Mouse (Mus musculus) mesoderm, embryonic 11.5 days (tissue): Measurements from ENCODE around the gene Spint3.
"Not testable (repeated sequence)": the region's sequence is repeated elsewhere in the genome, so short reads cannot be mapped to it uniquely, and the experiment has no call there.

ENCODE experiments used
- DNase-seq: peaks from one replicate; pipeline ENCODE4 v3.0.0-alpha.2; 2012; ENCODE audit warnings: low read depth, low spot score

Gene Spint3

DNA sequence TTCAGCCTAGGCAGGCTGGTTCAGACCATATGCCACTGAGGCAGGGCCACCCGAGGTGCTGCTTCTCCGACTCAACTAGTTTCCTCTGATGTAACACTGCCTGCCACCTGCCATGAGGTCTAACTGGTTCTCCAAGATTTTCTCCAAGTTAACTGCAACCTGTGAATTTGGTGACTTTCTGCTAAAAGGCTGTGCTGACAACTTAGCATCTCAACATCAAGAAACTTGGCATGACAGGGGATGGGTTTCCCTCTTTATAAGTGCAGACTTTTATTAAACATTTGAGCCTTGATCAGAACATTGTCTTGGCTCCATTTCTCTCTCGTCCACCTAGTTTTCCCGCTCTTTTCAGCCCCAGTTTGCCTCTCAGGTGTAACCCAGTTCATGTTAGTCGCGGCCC is at the start of gene Spint3:
Gene Spint3 (minus strand): TSS at position 101 of the 400 bp plus-strand sequence.
- not testable (repeated sequence) for DNase-seq

- DNase-seq, result no peak
These were observed 48.5 kb upstream of the Spint3 start for GRCm38 (mm10) chr2:164621775-164622174.

GRCm38 (mm10) chr2:164619050-164619449 is 45.8 kb upstream of the Spint3 start:
- DNase-seq, result no peak

DNA sequence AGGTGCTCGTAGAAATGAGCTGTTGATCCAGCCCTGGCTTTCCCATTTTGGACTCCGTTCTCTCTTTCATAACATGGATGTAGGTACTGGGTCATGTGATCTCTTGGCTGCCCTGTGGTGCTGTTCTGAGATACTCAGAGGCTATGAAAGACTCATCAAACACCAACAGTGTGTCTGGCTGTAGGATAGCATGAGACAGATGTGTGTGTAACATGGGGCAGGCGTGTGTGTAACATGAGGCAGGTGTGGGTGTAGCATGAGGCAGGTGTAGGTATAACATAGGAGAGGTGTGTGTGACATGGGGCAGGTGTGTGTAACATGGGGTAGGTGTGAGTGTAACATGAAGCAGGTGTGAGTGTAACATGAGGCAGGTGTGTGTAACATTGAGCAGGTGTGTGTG is 42.1 kb upstream of the Spint3 start:
- no peak for DNase-seq

DNA sequence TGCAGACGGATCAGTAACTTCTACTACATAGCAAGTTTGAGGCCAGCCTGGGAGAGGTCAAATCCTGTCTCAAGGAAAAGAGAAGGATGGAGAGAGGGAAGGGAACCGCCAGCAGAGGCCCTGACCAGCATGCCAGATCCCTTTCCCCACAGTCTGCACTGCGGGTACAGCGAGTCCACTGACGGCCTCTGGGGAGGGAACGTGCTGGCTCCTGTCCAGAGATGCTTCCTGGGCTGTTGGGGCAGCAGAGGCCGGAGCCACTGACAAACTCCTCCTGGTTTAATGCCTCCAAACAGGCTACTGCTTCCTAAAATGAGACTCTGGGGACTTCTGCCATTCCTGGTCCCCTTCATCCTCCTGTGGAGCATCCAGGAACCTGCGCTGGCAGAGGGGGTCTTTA is 40.2 kb upstream of the Spint3 start, which contains the start of the genes Wfdc6b and Wfdc8:
Gene Wfdc6b (plus strand): TSS at position 52 of the 400 bp plus-strand sequence.
Gene Wfdc8 (minus strand): TSS at position 156 of the 400 bp plus-strand sequence.
- not testable (repeated sequence) for DNase-seq

DNA sequence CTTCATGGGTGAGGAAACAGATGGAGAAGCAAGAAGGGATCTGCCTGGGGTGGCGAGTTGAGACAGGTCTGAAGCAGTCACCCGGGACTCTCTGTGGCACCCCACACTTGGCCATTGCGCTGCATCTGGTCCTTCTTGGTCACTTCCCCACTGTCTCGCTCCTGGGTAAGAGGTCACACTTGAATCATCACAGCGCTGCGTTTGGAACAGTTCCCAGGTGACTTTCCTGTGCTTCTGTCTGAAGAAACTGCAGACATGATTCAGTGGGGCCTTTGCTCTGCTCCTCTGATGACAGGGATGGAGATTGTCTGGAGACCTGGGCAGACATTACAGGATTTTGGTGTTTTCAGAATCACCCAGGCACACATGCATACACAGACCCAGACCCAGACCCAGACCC is 35.5 kb upstream of the Spint3 start:
- DNase-seq, result no peak

DNA sequence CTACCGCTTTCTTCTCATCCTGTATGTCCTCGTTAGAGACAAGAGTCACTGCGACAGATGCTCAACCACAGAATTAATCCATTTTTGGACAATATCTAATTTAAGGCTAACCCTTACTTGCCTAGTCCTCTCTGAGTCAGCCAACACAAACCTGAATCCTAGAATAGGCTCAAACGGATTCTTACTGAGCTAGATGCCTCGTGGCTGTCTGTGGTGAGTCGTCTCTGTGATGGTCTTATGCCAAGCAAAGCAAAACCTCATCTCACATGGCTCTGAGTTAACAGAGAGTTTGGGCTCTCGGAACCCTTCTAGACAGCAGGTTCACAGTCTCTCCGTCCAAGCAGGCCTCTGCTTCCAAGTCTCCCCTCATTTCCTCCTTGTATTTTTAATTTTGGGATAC is 31.2 kb upstream of the Spint3 start:
- DNase-seq, result no peak

DNA sequence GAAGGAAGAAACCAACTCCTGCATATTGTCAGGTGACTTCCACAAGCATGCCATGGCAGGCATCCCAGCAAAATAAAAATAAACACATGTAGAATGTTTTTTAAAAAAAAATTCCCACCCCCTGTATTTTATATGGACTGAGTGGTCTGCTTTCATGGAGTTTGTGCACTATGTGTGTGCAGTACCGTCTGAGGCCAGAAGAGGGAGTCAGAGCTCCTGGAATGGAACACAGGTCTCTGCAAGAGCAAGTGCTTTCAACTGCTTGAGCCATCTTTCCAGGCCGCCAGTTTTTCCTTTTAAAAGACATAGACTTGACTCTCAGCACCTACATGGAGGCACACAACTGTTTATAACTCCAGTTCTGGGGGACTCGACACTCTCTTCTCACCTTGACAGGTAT is 30.2 kb upstream of the Spint3 start:
- DNase-seq, result no peak

GRCm38 (mm10) chr2:164600179-164600578 is 26.9 kb upstream of the Spint3 start:
- DNase-seq, result no peak

GRCm38 (mm10) chr2:164593494-164593893 is 20.2 kb upstream of the Spint3 start, which contains the start of gene Eppin:
Gene Eppin, minus strand, starts transcription at chr2:164593594.
- no peak for DNase-seq

DNA sequence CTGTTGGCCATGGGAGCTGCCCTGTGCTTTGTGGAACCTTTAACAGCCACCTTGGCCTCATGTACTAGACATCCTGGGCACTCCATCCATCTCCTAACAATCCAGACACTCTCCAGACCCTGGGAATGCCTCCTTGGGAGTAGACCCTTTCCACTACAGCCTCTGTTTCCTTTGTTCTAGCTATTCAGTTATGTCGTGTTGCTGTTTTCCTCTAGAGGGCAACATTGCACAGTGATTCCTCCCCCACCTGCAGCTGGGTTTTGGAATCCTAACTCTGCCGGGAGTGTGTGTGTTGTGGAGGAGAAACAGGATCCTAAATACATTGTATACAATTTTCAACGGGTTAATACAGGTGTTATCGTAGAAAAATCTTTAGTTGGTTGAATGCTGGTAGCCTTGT is 18.8 kb upstream of the Spint3 start:
- DNase-seq, result peak; percentile 75

DNA sequence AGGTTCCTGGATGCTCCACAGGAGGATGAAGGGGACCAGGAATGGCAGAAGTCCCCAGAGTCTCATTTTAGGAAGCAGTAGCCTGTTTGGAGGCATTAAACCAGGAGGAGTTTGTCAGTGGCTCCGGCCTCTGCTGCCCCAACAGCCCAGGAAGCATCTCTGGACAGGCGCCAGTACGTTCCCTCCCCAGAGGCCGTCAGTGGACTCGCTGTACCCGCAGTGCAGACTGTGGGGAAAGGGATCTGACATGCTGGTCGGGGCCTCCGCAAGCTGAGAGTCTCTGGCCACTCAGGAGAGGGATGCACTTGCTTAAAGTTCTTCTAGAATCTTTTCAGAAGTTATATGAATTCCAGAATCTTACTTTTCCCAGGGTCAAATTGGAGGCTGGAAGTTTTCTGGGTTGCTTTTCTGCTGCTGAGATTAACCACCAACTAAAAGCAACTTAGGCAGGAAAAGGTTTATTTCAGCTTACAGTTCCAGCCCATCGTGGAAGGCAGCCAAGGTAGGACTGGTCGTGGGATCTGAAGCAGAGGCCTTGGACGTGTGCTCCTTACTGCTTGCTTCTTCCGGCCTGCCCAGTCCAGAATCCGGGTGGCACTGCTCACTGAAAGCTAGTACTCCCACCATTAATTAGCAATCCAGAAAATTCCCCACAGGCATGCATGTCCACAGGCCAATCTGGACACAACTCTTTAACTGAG is 11.9 kb upstream of the Spint3 start, which contains the start of gene Wfdc6a:
Gene Wfdc6a (minus strand): TSS at position 423 of the 701 bp plus-strand sequence.
- not testable (repeated sequence) for DNase-seq

DNA sequence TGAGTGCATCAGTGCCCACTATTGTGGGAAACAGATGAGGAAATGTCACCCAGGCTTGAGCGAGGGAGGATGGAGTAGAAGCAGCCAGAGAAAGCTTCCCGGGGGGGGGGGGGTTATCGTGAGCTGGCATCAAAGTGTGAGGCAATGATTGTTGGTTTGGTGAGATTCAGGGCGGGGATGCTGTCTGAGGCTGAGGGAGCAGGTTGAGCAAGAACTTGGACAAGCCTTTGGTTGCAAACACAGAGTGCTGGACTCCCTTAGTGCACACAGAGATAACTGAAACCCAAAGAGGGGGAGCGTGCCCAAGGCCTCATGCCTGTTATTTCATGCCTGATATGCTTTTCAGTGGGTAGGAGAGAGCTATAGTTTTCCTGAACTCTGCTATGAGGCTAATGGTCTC is 5.8 kb downstream of the Spint3 start:
- no peak for DNase-seq

GRCm38 (mm10) chr2:164566997-164567396 is 6.3 kb downstream of the Spint3 start:
- DNase-seq, result no peak

- peak; percentile 9 for DNase-seq
These were observed 8.9 kb downstream of the Spint3 start for GRCm38 (mm10) chr2:164564346-164564745.

GRCm38 (mm10) chr2:164563339-164564038 is 9.8 kb downstream of the Spint3 start:
- DNase-seq, result peak; percentile 63

DNA sequence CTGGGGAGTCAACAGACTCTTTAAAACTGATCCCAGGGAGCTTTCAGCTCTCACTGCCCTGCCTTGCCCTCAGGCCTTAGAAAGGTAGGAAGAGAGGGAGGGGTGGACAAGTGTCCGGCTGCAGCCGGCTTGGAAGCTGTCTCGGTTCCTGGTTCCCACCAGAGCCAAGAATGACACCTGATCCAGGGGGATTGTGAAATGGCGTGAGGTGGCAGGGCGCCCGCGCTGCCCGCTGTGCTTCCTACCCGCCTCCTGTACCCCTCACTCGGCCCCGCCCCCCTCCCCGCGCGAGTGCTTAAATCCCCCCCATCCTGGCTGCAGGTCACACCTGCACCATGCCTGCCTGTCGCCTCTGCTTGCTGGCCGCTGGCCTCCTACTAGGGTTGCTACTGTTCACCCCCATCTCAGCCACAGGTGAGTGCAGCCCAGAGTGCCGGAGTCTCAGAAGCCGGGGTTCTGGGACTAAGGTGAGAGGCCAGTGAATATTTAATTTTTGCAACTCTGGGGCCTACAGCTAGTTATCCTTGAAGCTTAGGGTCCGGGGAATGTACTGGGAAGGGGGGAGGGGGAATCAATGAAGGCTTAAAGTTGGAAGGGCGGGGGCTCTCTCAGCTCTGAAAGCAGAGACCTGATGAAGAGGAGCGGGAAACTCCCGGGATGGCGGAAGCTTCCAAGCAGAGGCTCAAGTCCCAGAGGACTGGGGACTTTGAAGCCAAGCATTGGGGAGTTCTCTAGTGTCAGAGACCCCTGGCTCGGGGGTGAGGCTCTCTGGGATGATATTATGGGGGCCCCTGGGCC is 10.7 kb downstream of the Spint3 start, which contains the start of gene Wfdc2:
Gene Wfdc2 (plus strand): TSS at position 23 of the 798 bp plus-strand sequence.
- DNase-seq, result peak; percentile 12

GRCm38 (mm10) chr2:164560106-164560505 is 13.2 kb downstream of the Spint3 start:
- no peak for DNase-seq

GRCm38 (mm10) chr2:164558991-164559645 is 14.1 kb downstream of the Spint3 start:
- DNase-seq, result no peak

GRCm38 (mm10) chr2:164558426-164558825 is 14.8 kb downstream of the Spint3 start:
- DNase-seq, result no peak

- DNase-seq, result no peak
These were observed 21.8 kb downstream of the Spint3 start for GRCm38 (mm10) chr2:164551502-164551901.
